Mouse (Mus musculus) brown adipose tissue, adult 24 weeks (tissue): ENCODE measurements at regions not wholly inside any gene's neighbourhood (a gene's known extent, or its start where the extent isn't known, plus 50 kb on each side); places are given as distances from the start of the nearest gene placed in this dataset.

Source experiments
- H3K27ac ChIP-seq: fragments of 200-500 bp; replicated peaks from 2 replicates; pipeline ENCODE4 v1.5.1; 2012; ENCODE audit warnings: low read depth, mild to moderate bottlenecking, low read length
- H3K4me1 ChIP-seq: fragments of 200-500 bp; 2 replicates; pipeline ENCODE4 v1.6.1; 2012; ENCODE audit warnings: low read length, mixed read lengths; ENCODE audit not compliant: control insufficient read depth, insufficient read depth, insufficient read length
- H3K4me3 ChIP-seq: fragments of 200-500 bp; 2 replicates; pipeline ENCODE4 v1.5.1; 2012; ENCODE audit warnings: low read depth, mild to moderate bottlenecking, low read length, moderate library complexity; ENCODE audit not compliant: insufficient read depth

DNA sequence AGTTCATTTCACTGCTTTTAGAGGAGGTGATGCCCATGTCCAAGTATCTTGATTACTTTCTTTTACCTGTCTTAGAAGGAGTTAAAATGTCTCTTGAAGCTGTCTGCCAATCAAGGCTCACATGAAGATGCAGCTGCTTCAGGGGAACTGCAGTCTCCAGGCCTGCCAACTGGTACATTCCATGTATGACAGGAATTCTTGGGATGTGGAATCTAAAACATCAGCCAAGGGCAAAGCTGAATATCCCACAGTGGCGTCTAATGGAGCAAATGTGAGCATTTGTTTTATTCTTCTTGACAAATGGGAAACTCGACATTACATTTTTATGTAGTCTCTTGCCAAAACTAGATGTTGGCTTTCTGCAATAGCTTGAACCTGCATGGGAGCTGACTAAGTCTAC is 438.7 kb upstream of the Adamts5 start:
- Histone ChIP-seq H3K27ac (no peak overlapping the region), H3K4me1 (no peaks in the 10 kb centered on the region), H3K4me3 (no peak overlapping the region)

DNA sequence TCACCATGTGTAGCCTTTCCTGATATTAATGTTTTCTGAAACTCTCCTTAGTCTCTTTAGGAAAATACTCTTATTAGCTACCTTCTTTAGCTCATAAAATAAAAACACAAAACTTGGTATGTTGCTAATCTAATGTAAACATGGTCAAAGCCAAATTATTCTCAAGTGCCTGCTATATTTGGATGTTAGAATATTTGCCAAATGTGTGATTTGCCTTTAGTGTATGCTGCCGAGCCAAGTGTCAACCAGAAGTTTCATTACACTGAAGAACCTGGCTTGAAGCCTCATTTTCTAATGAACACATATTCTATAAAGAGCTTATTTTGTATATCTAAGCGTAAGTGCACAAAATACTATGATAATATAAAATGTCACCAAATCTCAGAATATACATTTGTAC is 423.8 kb upstream of the Adamts5 start:
- no peak overlapping the region for H3K4me3 ChIP-seq
- no peak overlapping the region for H3K27ac ChIP-seq
- no peaks in the 10 kb centered on the region for H3K4me1 ChIP-seq

DNA sequence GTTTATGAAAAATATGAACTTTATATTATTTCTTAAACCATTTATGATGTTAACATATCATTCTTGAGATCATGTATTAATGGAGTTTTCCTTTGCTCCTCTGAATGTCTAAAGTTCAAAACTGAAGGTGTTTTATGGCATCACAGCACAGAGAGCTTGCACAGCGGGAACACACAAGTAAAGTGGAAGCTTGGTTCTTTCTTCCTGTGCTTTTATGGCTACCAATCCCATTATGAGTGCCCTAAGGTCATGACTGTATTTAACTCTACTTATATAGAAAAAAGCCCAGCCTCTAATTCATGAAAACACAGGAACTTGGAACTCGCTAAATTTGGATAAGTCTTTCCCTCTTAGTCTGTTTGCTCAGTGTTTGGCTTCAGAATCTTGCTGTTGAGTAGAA is 417.3 kb upstream of the Adamts5 start:
- H3K4me3 ChIP-seq = no peak overlapping the region
- no peaks in the 10 kb centered on the region for H3K4me1 ChIP-seq
- no peak overlapping the region for H3K27ac ChIP-seq

DNA sequence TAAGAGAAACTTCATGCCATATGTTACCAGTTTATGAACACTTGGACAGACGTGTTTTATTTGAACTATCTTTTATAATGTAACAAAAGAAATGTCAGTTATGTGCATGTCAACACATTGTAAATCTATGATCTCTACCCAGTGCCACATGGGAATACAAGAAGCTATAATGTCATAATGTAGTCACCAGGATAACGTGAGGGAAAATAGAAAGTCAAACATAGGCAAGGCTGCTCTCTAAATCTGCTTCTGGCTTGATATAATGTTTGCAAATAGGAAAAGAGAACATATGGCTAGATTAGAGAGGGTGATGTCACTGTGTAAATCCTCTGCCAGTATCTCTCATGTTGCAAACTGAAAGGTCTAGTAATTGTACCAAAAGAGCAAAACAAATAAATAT is 408.1 kb upstream of the Adamts5 start:
- Histone ChIP-seq H3K4me1 (no peaks in the 10 kb centered on the region), H3K4me3 (no peak overlapping the region), H3K27ac (no peak overlapping the region)

DNA sequence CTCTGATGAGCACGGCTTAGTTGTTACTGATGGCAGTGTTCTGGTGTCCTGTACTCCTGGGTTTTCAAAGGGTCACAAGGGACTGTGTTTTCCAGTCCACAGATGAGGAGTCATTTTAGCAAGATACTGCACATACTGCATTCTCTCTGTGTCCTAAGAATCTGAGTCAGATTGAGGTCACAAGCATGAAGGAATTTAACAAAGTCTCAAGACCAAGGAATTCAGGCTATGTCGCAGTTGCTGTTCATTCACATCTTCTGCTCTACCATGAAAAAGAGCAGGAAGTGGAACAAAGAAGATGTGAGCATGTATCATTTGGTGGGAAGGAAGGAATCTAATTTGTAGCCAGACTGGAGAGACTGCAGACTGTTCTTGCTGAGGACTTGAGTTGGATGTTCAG is 402.2 kb upstream of the Adamts5 start:
- no peak overlapping the region for H3K27ac ChIP-seq
- H3K4me3 ChIP-seq = no peak overlapping the region
- H3K4me1 ChIP-seq = no peaks in the 10 kb centered on the region

DNA sequence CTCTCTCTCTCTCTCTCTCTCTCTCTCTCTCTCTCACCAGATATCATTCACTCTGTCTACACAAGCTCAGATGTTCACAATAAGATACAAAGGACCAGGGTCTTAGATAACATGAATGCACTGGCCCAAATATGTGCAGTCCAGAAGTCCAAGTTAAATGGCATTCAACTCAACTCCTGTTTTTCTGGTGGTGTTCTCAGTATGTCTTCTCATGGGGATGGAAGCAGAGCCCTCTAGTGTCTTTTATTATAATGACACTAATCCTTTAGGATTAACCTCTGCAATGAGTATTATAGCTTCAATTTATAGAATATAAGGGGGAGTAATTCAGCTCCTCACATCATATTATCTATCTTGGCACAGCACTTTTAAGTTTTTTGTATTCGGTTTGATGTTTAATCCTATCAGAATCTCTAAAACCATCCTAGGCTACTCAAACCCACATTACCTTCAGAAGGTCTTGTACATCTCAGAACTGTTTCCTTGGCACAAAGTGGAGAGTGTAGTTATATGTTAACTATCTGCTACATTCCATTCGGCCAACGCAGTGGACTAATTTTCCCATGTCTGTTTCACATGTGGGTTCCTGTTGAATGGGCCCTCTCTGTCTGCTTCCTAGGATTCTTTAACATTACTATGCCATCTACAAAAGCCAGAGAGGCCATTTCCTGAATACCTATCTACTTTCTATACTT is 401.0 kb upstream of the Adamts5 start:
- H3K4me1 ChIP-seq = no peaks in the 10 kb centered on the region
- H3K27ac ChIP-seq = no peak overlapping the region
- no peak overlapping the region for H3K4me3 ChIP-seq

DNA sequence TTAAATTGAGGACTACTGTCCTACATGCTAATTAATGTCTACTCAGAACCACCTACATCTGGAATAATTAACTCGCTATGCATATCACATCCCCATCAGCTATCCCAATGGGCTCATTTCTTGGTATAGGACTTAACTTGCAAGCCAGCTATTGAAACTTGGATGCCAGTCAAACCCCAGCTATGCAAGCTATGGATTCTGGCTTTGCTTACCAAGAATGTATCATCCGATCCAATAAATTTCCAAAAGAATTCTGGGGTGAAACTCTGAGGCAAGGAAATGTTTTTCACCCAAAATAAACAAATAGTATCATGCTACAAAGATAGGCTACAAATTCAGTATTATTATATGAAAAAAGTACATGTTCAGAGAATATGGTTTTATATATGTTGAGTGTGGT is 392.8 kb upstream of the Adamts5 start:
- Histone ChIP-seq H3K4me1 (no peaks in the 10 kb centered on the region), H3K4me3 (no peak overlapping the region), H3K27ac (no peak overlapping the region)

DNA sequence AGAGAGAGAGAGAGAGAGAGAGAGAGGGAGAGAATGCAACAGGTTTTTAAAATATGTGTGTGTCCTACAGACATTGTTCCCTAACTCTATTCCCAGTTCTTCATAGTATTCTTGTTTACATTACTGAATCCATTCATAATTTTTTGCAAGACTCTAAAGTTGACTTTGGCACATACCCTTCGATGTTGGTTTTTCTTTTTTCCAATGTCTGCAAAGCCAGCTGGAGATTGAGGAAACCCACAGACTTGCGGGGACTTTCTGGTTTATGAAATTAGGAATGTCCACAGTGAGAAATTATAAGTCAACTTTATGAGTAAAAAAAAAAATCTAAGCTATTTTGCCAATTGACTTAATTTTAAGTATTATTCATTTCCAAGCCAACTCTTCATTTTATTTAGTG is 379.7 kb upstream of the Adamts5 start:
- Histone ChIP-seq H3K4me3 (no peak overlapping the region), H3K27ac (no peak overlapping the region), H3K4me1 (no peaks in the 10 kb centered on the region)

DNA sequence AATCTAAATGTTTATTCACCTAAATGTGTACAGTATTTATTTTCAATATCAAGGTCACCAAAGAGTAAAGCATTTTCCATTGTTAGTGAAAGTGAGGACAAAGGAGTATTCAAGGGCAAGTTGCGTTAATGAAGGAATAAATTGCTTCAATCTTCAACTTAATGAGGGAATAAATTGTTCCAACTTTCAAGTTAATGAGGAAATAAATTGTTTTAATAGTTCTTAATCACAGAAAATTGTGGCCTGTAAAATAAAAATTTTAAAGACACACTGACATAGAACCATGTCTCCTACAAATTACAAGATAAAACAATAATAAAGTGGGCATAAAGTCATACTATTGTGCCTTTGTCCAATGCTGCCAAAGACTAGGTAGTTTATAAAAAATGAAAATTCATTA is 375.4 kb upstream of the Adamts5 start:
- no peaks in the 10 kb centered on the region for H3K4me1 ChIP-seq
- no peak overlapping the region for H3K4me3 ChIP-seq
- H3K27ac ChIP-seq = no peak overlapping the region

DNA sequence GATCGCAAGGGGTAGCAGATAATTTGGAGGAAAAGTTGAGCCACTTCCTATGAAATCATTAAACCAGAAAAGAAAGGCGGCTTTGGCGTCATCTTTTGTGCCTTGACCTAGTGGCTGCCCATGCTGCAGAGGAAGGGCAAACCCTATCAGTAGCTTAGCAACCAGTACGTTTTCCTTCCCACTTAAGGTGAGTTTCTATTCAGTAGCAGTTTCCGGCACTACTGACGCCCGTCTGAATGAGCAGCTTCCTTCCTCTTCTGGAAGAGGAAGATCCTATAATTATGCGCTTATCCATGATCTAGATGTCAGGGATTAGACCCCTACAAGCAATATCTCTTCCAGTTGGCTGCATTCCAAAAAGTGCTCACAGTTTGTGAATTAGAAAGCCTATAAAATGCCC is 360.0 kb upstream of the Adamts5 start:
- H3K27ac ChIP-seq = peak overlapping the region; percentile 52
- H3K4me3 ChIP-seq = no peak overlapping the region
- no peaks in the 10 kb centered on the region for H3K4me1 ChIP-seq

DNA sequence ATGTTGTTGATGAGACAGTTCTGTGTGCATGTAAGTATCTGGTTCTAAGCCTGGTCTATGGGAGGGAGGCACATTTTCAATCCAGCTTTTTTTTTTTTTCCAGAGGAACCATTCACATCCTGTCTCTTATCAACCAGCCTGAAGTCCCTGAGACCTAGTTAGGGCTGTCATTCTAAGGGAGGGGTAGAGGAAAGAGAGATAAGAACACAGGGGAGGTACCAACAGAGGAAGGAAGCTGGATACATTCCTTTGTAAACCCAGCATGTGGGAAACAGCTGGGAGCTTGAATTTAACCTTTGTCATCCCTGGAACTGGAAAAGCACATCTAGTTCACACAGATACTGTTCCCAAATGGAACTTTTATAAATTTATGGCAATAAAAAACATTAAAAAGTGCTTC is 351.0 kb upstream of the Adamts5 start:
- no peaks in the 10 kb centered on the region for H3K4me1 ChIP-seq
- H3K27ac ChIP-seq = no peak overlapping the region

DNA sequence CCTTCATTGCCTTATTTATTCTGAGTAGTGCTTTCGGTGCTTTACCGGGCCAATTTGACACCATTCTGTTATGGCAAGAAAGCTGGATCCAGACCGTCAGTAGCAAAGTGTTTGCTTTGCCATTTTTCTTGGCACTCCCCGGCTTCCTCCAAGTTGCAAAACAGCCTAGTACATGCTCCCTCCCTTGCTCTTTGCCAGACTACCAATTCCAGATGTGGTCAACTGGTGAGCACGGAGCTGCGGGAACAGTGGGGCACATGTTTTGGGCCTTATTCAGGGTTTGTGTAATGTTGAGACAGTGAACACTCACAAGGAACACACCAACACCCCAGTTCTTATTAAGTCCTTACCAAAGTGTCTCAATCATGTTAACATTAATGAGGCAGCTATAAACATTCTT is 348.4 kb upstream of the Adamts5 start:
- 0 out of 2 replicates have a peak overlapping the region, but pooled peaks have one; percentile 15 for H3K27ac ChIP-seq
- no peak overlapping the region for H3K4me3 ChIP-seq
- no peaks in the 10 kb centered on the region for H3K4me1 ChIP-seq

More for the DNA sequence above, 351.0 kb upstream of the Adamts5 start:
- no peak overlapping the region for H3K4me3 ChIP-seq

DNA sequence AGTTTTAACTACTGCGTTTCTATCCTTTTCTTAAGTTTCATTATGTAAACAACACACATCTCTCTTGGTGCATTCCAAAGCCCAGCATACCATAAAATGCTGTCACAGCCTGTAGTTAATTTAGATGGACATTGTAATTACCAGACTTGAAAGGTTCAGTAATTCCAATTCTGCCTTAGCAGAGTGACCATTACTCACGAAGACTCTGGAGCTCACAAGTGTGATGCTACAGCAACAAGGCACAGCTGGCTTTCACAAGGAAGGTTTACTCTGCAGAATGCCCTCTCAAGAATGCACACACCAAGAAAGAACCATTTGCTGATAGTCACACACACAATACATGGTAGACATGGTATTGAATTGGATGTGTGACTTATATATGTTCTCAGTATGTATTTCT is 342.6 kb upstream of the Adamts5 start:
- no peak overlapping the region for H3K4me3 ChIP-seq
- no peak overlapping the region for H3K27ac ChIP-seq
- no peaks in the 10 kb centered on the region; the same call in 1 of the 2 replicates for H3K4me1 ChIP-seq

DNA sequence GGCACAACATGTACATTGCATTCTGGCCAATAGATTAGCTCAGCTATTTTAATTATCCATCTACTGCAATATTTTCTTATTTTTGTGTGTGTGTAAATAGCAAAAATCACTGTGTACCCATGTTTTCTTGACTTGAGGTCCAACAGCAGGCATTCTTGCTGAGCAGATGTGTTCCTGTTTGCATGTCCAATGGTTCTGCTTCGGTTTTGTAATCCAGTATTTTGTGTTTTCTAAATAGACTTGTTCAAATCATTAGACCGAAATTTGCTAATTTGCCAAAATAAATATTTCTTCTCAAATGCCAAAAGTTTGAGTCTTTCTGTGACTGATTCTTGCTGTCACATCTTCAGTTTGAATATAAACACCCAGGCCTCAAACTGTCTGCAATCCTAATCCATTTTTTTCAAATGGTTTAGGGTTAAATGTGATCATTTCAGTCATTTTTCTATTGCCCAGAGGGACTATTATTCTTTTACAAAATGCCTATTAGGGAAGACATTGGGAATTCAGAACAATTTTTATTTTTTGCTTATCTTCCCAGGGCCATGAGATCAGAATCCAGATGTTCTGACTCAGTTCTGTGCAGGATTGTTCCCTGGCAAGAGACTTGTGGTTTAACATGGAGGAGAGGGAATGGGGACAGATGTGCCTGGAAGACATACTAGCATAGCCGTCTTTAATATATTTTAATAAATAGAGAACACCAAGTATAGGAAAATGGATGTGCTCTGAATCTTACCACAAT is 341.3 kb upstream of the Adamts5 start:
- no peak overlapping the region for H3K4me3 ChIP-seq
- no peak overlapping the region for H3K27ac ChIP-seq
- H3K4me1 ChIP-seq = no peaks in the 10 kb centered on the region; the same call in 1 of the 2 replicates

DNA sequence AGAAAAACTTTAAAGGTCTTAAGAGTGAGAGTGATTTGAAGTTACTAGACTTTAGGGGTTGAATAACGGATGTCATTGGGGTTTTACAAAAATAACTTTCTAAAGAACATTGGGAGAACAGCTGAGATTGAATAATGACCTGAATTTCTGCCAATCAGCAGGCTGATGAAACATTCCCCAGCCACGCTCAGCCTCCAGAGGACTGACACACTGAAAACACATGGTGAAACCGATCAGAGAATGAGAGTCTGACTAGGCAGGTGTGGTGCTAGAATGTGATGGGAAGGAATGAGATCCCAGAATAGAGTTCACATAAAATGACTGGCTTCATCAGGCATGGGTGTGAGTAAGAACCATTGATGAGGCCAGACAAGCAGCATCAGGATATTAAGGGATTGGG is 321.4 kb upstream of the Adamts5 start:
- Histone ChIP-seq H3K4me1 (no peaks in the 10 kb centered on the region), H3K27ac (peak overlapping the region; percentile 67), H3K4me3 (no peak overlapping the region)

DNA sequence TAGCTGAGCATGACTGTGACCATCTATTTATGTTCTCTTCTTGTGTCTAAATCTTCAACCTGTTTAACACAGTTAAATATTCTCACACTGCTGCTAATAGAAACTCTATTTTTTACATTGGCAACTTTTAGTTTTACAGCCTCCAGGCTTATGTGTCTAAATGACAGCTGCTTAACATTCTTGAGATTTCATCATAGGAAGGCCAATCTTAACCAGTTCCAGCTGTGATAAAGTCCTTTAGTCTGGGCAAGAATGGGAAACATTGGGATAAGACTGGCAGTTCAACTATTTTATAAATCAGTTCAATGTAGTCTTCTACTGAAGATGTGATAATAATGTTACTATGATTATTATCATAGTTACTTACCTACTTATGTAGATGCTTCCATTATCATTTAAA is 308.9 kb upstream of the Adamts5 start:
- H3K4me1 ChIP-seq = no peaks in the 10 kb centered on the region
- H3K4me3 ChIP-seq = no peak overlapping the region

More for the DNA sequence above, 308.9 kb upstream of the Adamts5 start:
- H3K27ac ChIP-seq = no peak overlapping the region
